Mouse (Mus musculus): Measurements from ENCODE around the gene Kcng3. TPM values are rescaled to one million over a fixed set of nuclear protein-coding genes. Genes with fewer than 3 reads are reported as not detected.

Kcng3 gene
- total RNA-seq, 1 experiment from 2014 or later, result not detected

GRCm38 (mm10) chr17:83563703-83564111, 68.0 kb downstream of the Kcng3 start:
- ATAC-seq (ENCODE audit: extremely low read depth, insufficient number of reproducible peaks, low FRiP score, poor library complexity, severe bottlenecking), result peak; percentile 41; the same call in 1 of the 2 replicates

- ATAC-seq (ENCODE audit: extremely low read depth, insufficient number of reproducible peaks, low FRiP score, poor library complexity, severe bottlenecking), result no peak
Measured at GRCm38 (mm10) chr17:83562153-83563010, 69.3 kb downstream of the Kcng3 start.

GRCm38 (mm10) chr17:83559081-83559480, 72.6 kb downstream of the Kcng3 start:
- ATAC-seq (ENCODE audit: extremely low read depth, insufficient number of reproducible peaks, low FRiP score, poor library complexity, severe bottlenecking), result no peak

- ATAC-seq (ENCODE audit: extremely low read depth, insufficient number of reproducible peaks, low FRiP score, poor library complexity, severe bottlenecking), result no peak
Measured at GRCm38 (mm10) chr17:83555836-83556235, 75.9 kb downstream of the Kcng3 start.

GRCm38 (mm10) chr17:83554997-83555396, 76.7 kb downstream of the Kcng3 start:
- ATAC-seq (ENCODE audit: extremely low read depth, insufficient number of reproducible peaks, low FRiP score, poor library complexity, severe bottlenecking), result no peak

- ATAC-seq (ENCODE audit: extremely low read depth, insufficient number of reproducible peaks, low FRiP score, poor library complexity, severe bottlenecking), result 0 out of 2 replicates have a peak, but pooled peaks have one; percentile 23
Measured at GRCm38 (mm10) chr17:83548501-83549233, 83.0 kb downstream of the Kcng3 start.

- ATAC-seq (ENCODE audit: extremely low read depth, insufficient number of reproducible peaks, low FRiP score, poor library complexity, severe bottlenecking), result no peak
Measured at GRCm38 (mm10) chr17:83547145-83547544, 84.5 kb downstream of the Kcng3 start.

GRCm38 (mm10) chr17:83545756-83546742, 85.6 kb downstream of the Kcng3 start:
- peak; percentile 30; the same call in 1 of the 2 replicates for ATAC-seq (ENCODE audit: extremely low read depth, insufficient number of reproducible peaks, low FRiP score, poor library complexity, severe bottlenecking)

GRCm38 (mm10) chr17:83545259-83545658, 86.4 kb downstream of the Kcng3 start:
- no peak for ATAC-seq (ENCODE audit: extremely low read depth, insufficient number of reproducible peaks, low FRiP score, poor library complexity, severe bottlenecking)

GRCm38 (mm10) chr17:83542424-83542823, 89.3 kb downstream of the Kcng3 start:
- ATAC-seq (ENCODE audit: extremely low read depth, insufficient number of reproducible peaks, low FRiP score, poor library complexity, severe bottlenecking), result no peak

GRCm38 (mm10) chr17:83539262-83540037, 92.2 kb downstream of the Kcng3 start:
- no peak for ATAC-seq (ENCODE audit: extremely low read depth, insufficient number of reproducible peaks, low FRiP score, poor library complexity, severe bottlenecking)

GRCm38 (mm10) chr17:83538694-83539093, 93.0 kb downstream of the Kcng3 start:
- ATAC-seq (ENCODE audit: extremely low read depth, insufficient number of reproducible peaks, low FRiP score, poor library complexity, severe bottlenecking), result no peak

- ATAC-seq (ENCODE audit: extremely low read depth, insufficient number of reproducible peaks, low FRiP score, poor library complexity, severe bottlenecking), result no peak
Measured at GRCm38 (mm10) chr17:83538141-83538540, 93.6 kb downstream of the Kcng3 start.

Other genes with a start within 250 kb of the Kcng3 start
- gene Cox7a2l, start 114.6 kb downstream of the Kcng3 start, total RNA-seq (2017), result 271 and 291 TPM in 2 replicates
- gene Mta3, start 74.3 kb upstream of the Kcng3 start, total RNA-seq (2017), result 89.0 and 99.7 TPM in 2 replicates
- gene Haao, start 216.1 kb upstream of the Kcng3 start, total RNA-seq (2017), result 226 and 235 TPM in 2 replicates